Mouse (Mus musculus) heart, embryonic 14.5 days (tissue): ENCODE data around the gene Prima1. TPM values are rescaled to one million over a fixed set of nuclear protein-coding genes. Genes with fewer than 3 reads are reported as not detected.

Source experiments
- ATAC-seq: fragments of 200-750 bp; cut with Nextera tagmentation; 2 replicates; pipeline ENCODE4 v1.8.0; 2017; ENCODE audit warnings: low read depth, moderate TSS enrichment; ENCODE audit not compliant: insufficient number of reproducible peaks, insufficient read depth, low FRiP score
- H3K27ac ChIP-seq, 2 experiments: fragments of 200-500 bp in 1 of 2; fragments of 300-500 bp in 1 of 2; sonication (generic) in 1 of 2; replicated peaks in 1 of 2; 2 replicates each; pipeline ENCODE4 v1.5.1; 2012 to 2014; ENCODE audit warnings: low read depth in 2 of 2, low read length in 2 of 2, control low read depth in 1 of 2, mild to moderate bottlenecking in 1 of 2, mixed read lengths in 1 of 2; ENCODE audit not compliant: control insufficient read depth in 1 of 2, insufficient read depth in 1 of 2
- H3K27me3 ChIP-seq: fragments of 300-500 bp; sonication (generic); 2 replicates; pipeline ENCODE4 v1.6.1; 2014; ENCODE audit warnings: mild to moderate bottlenecking, low read length, control low read depth; ENCODE audit not compliant: control insufficient read depth, insufficient read depth
- H3K36me3 ChIP-seq: fragments of 300-500 bp; sonication (generic); 2 replicates; pipeline ENCODE4 v1.6.1; 2014; ENCODE audit warnings: mild to moderate bottlenecking, control low read depth, low read length, mixed read lengths; ENCODE audit not compliant: control insufficient read depth, insufficient read depth
- H3K4me1 ChIP-seq, 2 experiments: fragments of 200-500 bp in 1 of 2; fragments of 300-500 bp in 1 of 2; sonication (generic) in 1 of 2; 2 replicates each; pipeline ENCODE4 v1.6.1; 2012 to 2014; ENCODE audit warnings: low read length in 2 of 2, control low read depth in 1 of 2, mixed read lengths in 1 of 2; ENCODE audit not compliant: control insufficient read depth in 2 of 2, insufficient read depth in 2 of 2
- H3K4me2 ChIP-seq: fragments of 300-500 bp; sonication (generic); 2 replicates; pipeline ENCODE4 v1.6.1; 2014; ENCODE audit warnings: mild to moderate bottlenecking, low read length
- H3K4me3 ChIP-seq, 2 experiments: fragments of 200-500 bp in 1 of 2; fragments of 300-500 bp in 1 of 2; sonication (generic) in 1 of 2; 2 replicates each; pipeline ENCODE4 v1.5.1; 2012 to 2014; ENCODE audit warnings: low read length in 2 of 2, mild to moderate bottlenecking in 2 of 2, control low read depth in 1 of 2, low read depth in 1 of 2, moderate library complexity in 1 of 2; ENCODE audit not compliant: control insufficient read depth in 1 of 2, insufficient read depth in 1 of 2
- H3K9ac ChIP-seq: fragments of 300-500 bp; sonication (generic); 2 replicates; pipeline ENCODE4 v1.6.1; 2014; ENCODE audit warnings: mild to moderate bottlenecking, low read length
- H3K9me3 ChIP-seq: fragments of 300-500 bp; sonication (generic); 2 replicates; pipeline ENCODE4 v1.6.1; 2016; ENCODE audit warnings: low read length, control low read depth; ENCODE audit not compliant: control insufficient read depth
- WGBS: fragments of 180-500 bp; shearing (Covaris S2); extraction: QIAGEN DNeasy Blood & Tissue Kit; methylation state at CpG from one replicate; pipeline ENCODE4 v1.1.7; 2014; 5-methylcytosine and 5-hydroxymethylcytosine counted together
- polyA plus RNA-seq: library from polyadenylated mRNA; unstranded; fragments of >200 nt; fragmentation: Nextera tagmentation; extraction: Ambion mirVana; gene quantifications from 2 replicates; pipeline ENCODE4 v1.2.1, GENCODE M21; 2014

The Prima1 gene
- polyA plus RNA-seq, 1 experiment from 2014 or later = 0.53 TPM

DNA sequence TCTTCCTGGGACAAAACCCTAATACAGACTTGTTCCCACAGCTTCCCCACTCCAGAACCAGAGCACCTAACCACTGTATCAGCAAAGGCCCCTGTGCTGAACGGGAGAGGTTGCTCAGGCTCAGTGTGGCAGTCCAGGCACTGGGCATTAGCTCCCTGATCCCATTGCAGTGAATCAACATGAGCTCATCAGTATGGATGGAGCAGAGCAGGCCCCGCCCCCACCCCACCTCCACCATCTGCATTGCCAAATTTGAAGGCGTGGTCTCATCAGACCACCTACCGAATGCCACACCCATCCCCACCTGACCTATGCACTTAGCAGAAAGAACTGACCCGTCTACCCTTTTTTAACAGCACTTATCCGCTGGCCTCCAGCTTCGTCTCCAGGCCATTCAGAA, 58.9 kb downstream of the Prima1 start:
- Histone ChIP-seq H3K4me1 (peaks cover 0 to 3% of the 10 kb centered on the region in 2 experiments; a peak in 3 of 4 replicates), H3K36me3 (no peaks in the 10 kb centered on the region), H3K27me3 (no peaks in the 10 kb centered on the region), H3K4me3 (no peak overlapping the region), H3K27ac (no peak overlapping the region), H3K9me3 (no peaks in the 10 kb centered on the region), H3K4me2 (no peak overlapping the region), H3K9ac (no peak overlapping the region)
- ATAC-seq = no peak
- WGBS = 23% methylated on average over 7 of the region's 7 CpGs

DNA sequence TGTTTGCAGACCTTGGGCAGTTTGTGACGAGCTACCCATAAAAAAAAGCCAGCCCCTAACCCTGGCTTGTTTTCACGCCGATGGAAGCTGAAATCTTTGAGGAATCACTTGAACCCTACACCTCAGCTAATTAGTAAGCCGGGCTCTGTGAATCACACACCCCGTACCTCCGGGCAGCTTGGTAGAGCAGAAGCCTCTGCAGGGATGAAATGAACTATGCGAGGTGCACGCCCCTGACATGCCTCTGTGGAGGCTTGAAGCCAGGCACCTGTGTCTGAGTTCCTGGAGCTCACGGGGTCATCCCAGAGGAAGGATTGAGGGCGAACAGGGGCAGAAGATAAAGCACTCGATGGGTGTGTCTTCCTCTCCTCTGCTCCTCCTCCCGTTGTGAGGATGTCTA, 73.1 kb downstream of the Prima1 start:
- no peaks in the 10 kb centered on the region for H3K27me3 ChIP-seq
- ATAC-seq = no peak

DNA sequence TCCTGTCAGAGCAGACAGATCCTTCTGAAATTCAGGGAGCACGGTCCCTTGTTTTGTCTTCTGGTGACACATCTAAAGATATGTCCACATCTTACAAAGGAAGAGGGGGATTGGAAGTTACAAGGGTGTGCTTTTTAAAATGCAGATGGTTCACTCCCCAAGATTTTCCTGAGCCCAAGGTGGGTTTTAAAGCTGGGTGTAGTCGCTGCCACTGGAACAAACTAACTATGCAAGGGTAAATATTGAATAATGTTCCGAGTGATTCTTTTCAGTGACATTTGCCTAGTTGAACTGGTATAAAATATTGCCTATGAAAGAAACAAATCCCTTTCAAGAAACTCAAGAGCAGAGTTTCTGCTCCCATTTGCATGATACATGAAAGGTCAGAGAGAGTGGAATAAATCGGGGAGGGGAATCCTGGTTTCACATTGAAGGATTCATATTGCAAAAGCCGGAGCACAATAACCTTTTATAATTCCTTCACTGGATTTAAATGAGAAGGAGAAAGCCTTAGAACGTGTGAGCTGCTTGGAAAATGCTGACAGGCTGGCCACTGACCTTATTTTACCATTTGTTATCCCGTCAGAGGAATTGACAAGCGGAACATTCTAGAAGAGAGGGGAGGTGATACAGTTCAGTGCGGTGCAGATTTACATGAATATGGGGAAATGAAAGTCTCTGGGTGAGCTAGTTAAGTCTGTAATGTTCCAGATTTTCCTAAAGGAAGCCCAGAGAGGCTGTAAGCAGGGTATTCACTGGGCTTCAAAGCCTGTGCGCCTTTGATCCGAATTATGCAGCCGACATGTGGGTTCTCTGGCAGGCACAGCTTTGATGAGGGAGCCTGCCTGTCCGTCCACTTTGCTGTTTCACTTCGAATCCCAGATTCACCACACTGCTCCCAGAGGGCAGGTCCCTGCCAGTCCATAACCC, 77.6 kb downstream of the Prima1 start:
- H3K4me1 ChIP-seq = no peaks in the 10 kb centered on the region
- H3K9ac ChIP-seq = no peak overlapping the region
- no peaks in the 10 kb centered on the region for H3K9me3 ChIP-seq
- ATAC-seq = no peak
- no peak overlapping the region for H3K4me3 ChIP-seq
- WGBS = 67% methylated on average over 14 of the region's 14 CpGs
- H3K4me2 ChIP-seq = no peak overlapping the region
- no peak overlapping the region for H3K27ac ChIP-seq
- peaks cover 3% of the 10 kb centered on the region; the same call in 1 of the 2 replicates for H3K27me3 ChIP-seq
- no peaks in the 10 kb centered on the region for H3K36me3 ChIP-seq

More for the DNA sequence above, 73.1 kb downstream of the Prima1 start:
- Histone ChIP-seq H3K4me3 (no peak overlapping the region), H3K4me2 (no peak overlapping the region), H3K9me3 (no peaks in the 10 kb centered on the region), H3K9ac (no peak overlapping the region), H3K27ac (no peak overlapping the region), H3K4me1 (peaks cover 2 to 11% of the 10 kb centered on the region in 2 experiments), H3K36me3 (no peaks in the 10 kb centered on the region)
- WGBS = 57% methylated on average over 12 of the region's 12 CpGs

- no peak for ATAC-seq
- Histone ChIP-seq H3K27me3 (peaks cover 6% of the 10 kb centered on the region; the same call in 1 of the 2 replicates), H3K4me1 (no peaks in the 10 kb centered on the region), H3K27ac (no peak overlapping the region), H3K36me3 (no peaks in the 10 kb centered on the region), H3K4me3 (no peak overlapping the region), H3K4me2 (no peak overlapping the region), H3K9ac (no peak overlapping the region), H3K9me3 (no peaks in the 10 kb centered on the region)
- 79% methylated on average over 10 of the region's 10 CpGs for WGBS
Observed at GRCm38 (mm10) chr12:103163596-103163995, 78.4 kb downstream of the Prima1 start.

GRCm38 (mm10) chr12:103160721-103161120, 81.2 kb downstream of the Prima1 start:
- Histone ChIP-seq H3K36me3 (no peaks in the 10 kb centered on the region), H3K27ac (no peak overlapping the region), H3K9me3 (no peaks in the 10 kb centered on the region), H3K4me1 (no peaks in the 10 kb centered on the region), H3K9ac (no peak overlapping the region), H3K4me3 (no peak overlapping the region), H3K27me3 (peaks cover 6% of the 10 kb centered on the region; the same call in 1 of the 2 replicates), H3K4me2 (no peak overlapping the region)
- whole genome bisulfite sequencing = 82% methylated on average over 4 of the region's 4 CpGs
- no peak for ATAC-seq

GRCm38 (mm10) chr12:103159016-103159415, 82.9 kb downstream of the Prima1 start:
- Histone ChIP-seq H3K9me3 (no peaks in the 10 kb centered on the region), H3K27ac (no peak overlapping the region), H3K27me3 (peaks cover 6% of the 10 kb centered on the region; the same call in 1 of the 2 replicates), H3K4me2 (no peak overlapping the region), H3K4me3 (no peak overlapping the region), H3K4me1 (no peaks in the 10 kb centered on the region), H3K9ac (no peak overlapping the region), H3K36me3 (no peaks in the 10 kb centered on the region)
- ATAC-seq = no peak
- 67% methylated on average over 8 of the region's 8 CpGs for WGBS

- H3K9me3 ChIP-seq = no peaks in the 10 kb centered on the region
- 41% methylated on average over 18 of the region's 18 CpGs for WGBS
- H3K4me2 ChIP-seq = peak overlapping the region; percentile 13; the same call in 1 of the 2 replicates
Observed at GRCm38 (mm10) chr12:103157129-103157910, 84.6 kb downstream of the Prima1 start.

More at GRCm38 (mm10) chr12:103157129-103157910, 84.6 kb downstream of the Prima1 start:
- no peak overlapping the region for H3K27ac ChIP-seq
- H3K27me3 ChIP-seq = peaks cover 6% of the 10 kb centered on the region; the same call in 1 of the 2 replicates
- H3K4me1 ChIP-seq = no peaks in the 10 kb centered on the region
- no peak for ATAC-seq
- H3K36me3 ChIP-seq = no peaks in the 10 kb centered on the region
- no peak overlapping the region for H3K4me3 ChIP-seq
- no peak overlapping the region for H3K9ac ChIP-seq
